Mouse (Mus musculus) hindbrain, embryonic 12.5 days (tissue): Measurements from ENCODE around the gene Ephb3. TPM values are rescaled to one million over a fixed set of nuclear protein-coding genes. Genes with fewer than 3 reads are reported as not detected.

ENCODE experiments used
- ATAC-seq: fragments of 200-750 bp; cut with Nextera tagmentation; 2 replicates; pipeline ENCODE4 v1.8.0; 2017; ENCODE audit warnings: moderate TSS enrichment; ENCODE audit not compliant: low FRiP score
- H3K27ac ChIP-seq: fragments of 300-500 bp; sonication (generic); 2 replicates; pipeline ENCODE4 v1.5.1; 2016; ENCODE audit warnings: mild to moderate bottlenecking
- H3K27me3 ChIP-seq: fragments of 300-500 bp; sonication (generic); 2 replicates; pipeline ENCODE4 v1.6.1; 2016; ENCODE audit warnings: mild to moderate bottlenecking
- H3K36me3 ChIP-seq: fragments of 300-500 bp; sonication (generic); 2 replicates; pipeline ENCODE4 v1.6.1; 2016; ENCODE audit warnings: mild to moderate bottlenecking
- H3K4me1 ChIP-seq: fragments of 300-500 bp; sonication (generic); 2 replicates; pipeline ENCODE4 v1.6.1; 2016
- H3K4me2 ChIP-seq: fragments of 300-500 bp; sonication (generic); replicated peaks from 2 replicates; pipeline ENCODE4 v1.6.1; 2016; ENCODE audit warnings: mild to moderate bottlenecking
- H3K4me3 ChIP-seq: fragments of 300-500 bp; sonication (generic); 2 replicates; pipeline ENCODE4 v1.5.1; 2016; ENCODE audit warnings: mild to moderate bottlenecking
- H3K9ac ChIP-seq: fragments of 300-500 bp; sonication (generic); 2 replicates; pipeline ENCODE4 v1.6.1; 2016; ENCODE audit warnings: mild to moderate bottlenecking, moderate library complexity
- H3K9me3 ChIP-seq: fragments of 300-500 bp; sonication (generic); replicated peaks from 2 replicates; pipeline ENCODE4 v1.6.1; 2016; ENCODE audit warnings: mild to moderate bottlenecking
- WGBS: fragments of 180-500 bp; shearing (Covaris S2); methylation state at CpG from one replicate; pipeline ENCODE4 v1.1.7; 2016; 5-methylcytosine and 5-hydroxymethylcytosine counted together
- polyA plus RNA-seq: library from polyadenylated mRNA; unstranded; fragments of >200 nt; fragmentation: Nextera tagmentation; extraction: Ambion mirVana; gene quantifications from 2 replicates; pipeline ENCODE4 v1.2.1, GENCODE M21; 2016

Ephb3 gene
- polyA plus RNA-seq, 1 experiment from 2014 or later, result 30.2 TPM

DNA sequence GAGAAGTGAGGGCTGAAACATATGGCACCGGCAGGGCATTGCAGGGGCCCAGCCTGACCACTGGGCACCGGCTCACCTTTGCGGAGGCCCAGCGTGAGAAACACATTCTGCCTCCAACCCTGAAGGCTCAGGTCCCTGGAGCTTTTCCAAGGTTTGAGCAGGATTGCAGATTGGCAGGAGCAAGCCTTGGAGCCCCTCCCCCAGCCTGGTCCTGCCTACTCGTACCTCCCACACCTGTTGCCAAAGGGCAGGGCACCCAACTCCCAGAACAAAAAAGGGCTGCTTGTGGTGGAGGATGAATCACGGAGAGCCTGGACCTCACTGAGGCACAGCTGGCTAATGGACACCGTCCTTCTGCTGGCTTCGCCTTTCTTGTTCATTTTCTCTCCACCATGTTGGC is 30.6 kb downstream of the Ephb3 start:
- H3K27ac ChIP-seq, result no peak overlapping the region

DNA sequence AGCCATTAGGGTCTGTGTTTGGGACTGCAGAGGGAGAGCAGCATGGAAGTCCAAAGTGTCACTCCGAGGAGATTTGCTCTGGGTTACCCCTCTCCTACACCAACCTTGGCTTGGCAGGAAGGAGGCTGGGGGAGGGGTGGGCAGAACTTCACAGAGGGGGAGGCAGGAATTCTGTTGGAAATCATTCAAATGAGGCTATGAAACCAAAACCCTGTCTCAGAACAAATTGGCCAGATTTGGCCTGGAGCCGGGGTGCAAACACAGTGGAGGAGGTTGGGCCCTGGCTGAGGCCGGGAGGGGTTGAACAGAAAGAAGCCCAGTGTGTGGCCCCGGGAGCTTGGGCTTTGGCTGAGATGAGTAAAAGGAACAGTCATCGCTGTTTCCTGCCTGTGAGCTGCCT is 34.2 kb downstream of the Ephb3 start:
- no peaks in the 10 kb centered on the region for H3K9me3 ChIP-seq
- H3K36me3 ChIP-seq, result no peaks in the 10 kb centered on the region
- no peak overlapping the region for H3K27ac ChIP-seq
- peaks cover 12% of the 10 kb centered on the region; the same call in 1 of the 2 replicates for H3K27me3 ChIP-seq
- peak; percentile 39; the same call in 1 of the 2 replicates for ATAC-seq
- no peak overlapping the region for H3K4me3 ChIP-seq
- H3K4me2 ChIP-seq, result no peak overlapping the region
- peaks cover 37% of the 10 kb centered on the region for H3K4me1 ChIP-seq
- WGBS, result 17% methylated on average over 5 of the region's 5 CpGs
- no peak overlapping the region for H3K9ac ChIP-seq

More for the DNA sequence above, 30.6 kb downstream of the Ephb3 start:
- H3K9ac ChIP-seq, result no peak overlapping the region
- peaks cover 3% of the 10 kb centered on the region; the same call in 1 of the 2 replicates for H3K27me3 ChIP-seq
- ATAC-seq, result no peak
- H3K9me3 ChIP-seq, result no peaks in the 10 kb centered on the region
- H3K4me3 ChIP-seq, result no peak overlapping the region
- peaks cover 19% of the 10 kb centered on the region for H3K4me1 ChIP-seq
- no peaks in the 10 kb centered on the region for H3K36me3 ChIP-seq
- 71% methylated on average over 8 of the region's 8 CpGs for WGBS
- H3K4me2 ChIP-seq, result no peak overlapping the region

DNA sequence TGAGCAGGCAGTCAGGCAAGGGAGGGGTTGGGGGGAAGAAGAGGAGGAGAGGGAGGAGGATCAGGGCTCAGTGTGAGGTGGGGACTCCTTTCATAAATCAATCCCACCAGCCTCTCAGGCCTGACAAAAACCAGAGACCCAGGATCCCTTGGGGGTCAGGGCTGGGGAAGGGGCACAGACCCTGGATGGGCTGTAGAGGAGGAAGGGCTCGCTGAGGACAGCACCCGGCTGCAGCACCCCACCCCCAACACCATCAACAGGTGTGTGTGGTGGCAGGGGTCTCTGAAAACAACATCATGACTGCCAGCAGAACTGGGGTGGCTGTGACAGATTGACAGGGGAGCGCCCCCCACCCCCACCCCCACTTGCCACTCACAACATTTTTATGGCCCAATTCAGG is 36.0 kb downstream of the Ephb3 start:
- peaks cover 40% of the 10 kb centered on the region for H3K4me1 ChIP-seq
- 64% methylated on average over 3 of the region's 3 CpGs for WGBS

GRCm38 (mm10) chr16:21241030-21241429 is 36.5 kb downstream of the Ephb3 start:
- no peak overlapping the region for H3K9ac ChIP-seq
- peaks cover 30% of the 10 kb centered on the region for H3K27me3 ChIP-seq
- H3K27ac ChIP-seq, result no peak overlapping the region
- no peaks in the 10 kb centered on the region for H3K36me3 ChIP-seq
- no peak for ATAC-seq
- no peaks in the 10 kb centered on the region for H3K9me3 ChIP-seq
- no peak overlapping the region for H3K4me2 ChIP-seq
- H3K4me3 ChIP-seq, result no peak overlapping the region
- H3K4me1 ChIP-seq, result peaks cover 43% of the 10 kb centered on the region

More for the DNA sequence above, 36.0 kb downstream of the Ephb3 start:
- Histone ChIP-seq H3K27ac (no peak overlapping the region), H3K4me2 (no peak overlapping the region), H3K36me3 (no peaks in the 10 kb centered on the region), H3K9me3 (no peaks in the 10 kb centered on the region), H3K27me3 (peaks cover 29% of the 10 kb centered on the region), H3K9ac (no peak overlapping the region), H3K4me3 (no peak overlapping the region)
- ATAC-seq, result no peak

- WGBS, result 27% methylated on average over 8 of the region's 8 CpGs
- H3K36me3 ChIP-seq, result no peaks in the 10 kb centered on the region
- H3K27me3 ChIP-seq, result peaks cover 45% of the 10 kb centered on the region
- no peak overlapping the region for H3K4me2 ChIP-seq
- H3K4me3 ChIP-seq, result no peak overlapping the region
- peaks cover 58% of the 10 kb centered on the region for H3K4me1 ChIP-seq
- H3K27ac ChIP-seq, result no peak overlapping the region
- no peak for ATAC-seq
- H3K9me3 ChIP-seq, result no peaks in the 10 kb centered on the region
- H3K9ac ChIP-seq, result no peak overlapping the region
Observed at GRCm38 (mm10) chr16:21242946-21243345, 38.4 kb downstream of the Ephb3 start.

- H3K4me3 ChIP-seq, result no peak overlapping the region
- peaks cover 60% of the 10 kb centered on the region for H3K27me3 ChIP-seq
- peaks cover 55% of the 10 kb centered on the region for H3K4me1 ChIP-seq
- WGBS, result 59% methylated on average over 3 of the region's 3 CpGs
- no peaks in the 10 kb centered on the region for H3K9me3 ChIP-seq
- ATAC-seq, result no peak
- no peak overlapping the region for H3K27ac ChIP-seq
- H3K4me2 ChIP-seq, result no peak overlapping the region
- H3K9ac ChIP-seq, result no peak overlapping the region
- H3K36me3 ChIP-seq, result no peaks in the 10 kb centered on the region
Observed at GRCm38 (mm10) chr16:21244803-21245202, 40.2 kb downstream of the Ephb3 start.

DNA sequence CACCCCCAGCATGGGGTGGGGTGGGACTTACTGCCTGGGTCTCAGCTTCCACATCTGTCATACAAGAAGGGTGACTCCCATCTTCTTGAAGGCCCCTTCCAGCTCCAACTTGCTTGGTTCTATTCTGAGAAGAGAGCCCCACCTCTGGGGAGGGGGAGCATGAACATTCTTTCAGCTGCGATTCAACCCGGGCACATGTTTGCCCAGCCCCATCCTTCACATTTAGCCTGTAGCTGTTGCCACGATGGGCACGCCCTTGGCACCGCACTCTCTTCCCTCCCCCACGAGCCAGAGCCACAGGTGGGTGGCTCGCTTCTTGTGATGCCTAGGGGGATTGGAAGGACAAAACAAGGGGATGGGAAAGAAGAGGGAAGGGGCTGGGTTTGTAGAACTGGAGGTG is 40.8 kb downstream of the Ephb3 start:
- Histone ChIP-seq H3K4me1 (peaks cover 50% of the 10 kb centered on the region), H3K4me3 (no peak overlapping the region), H3K4me2 (no peak overlapping the region), H3K9ac (no peak overlapping the region), H3K27ac (no peak overlapping the region), H3K9me3 (no peaks in the 10 kb centered on the region), H3K27me3 (peaks cover 65% of the 10 kb centered on the region), H3K36me3 (no peaks in the 10 kb centered on the region)
- no peak for ATAC-seq
- 11% methylated on average over 7 of the region's 7 CpGs for WGBS

- Histone ChIP-seq H3K4me3 (peak overlapping the region; percentile 43), H3K36me3 (no peaks in the 10 kb centered on the region), H3K27me3 (peaks cover 71% of the 10 kb centered on the region), H3K4me1 (peaks cover 44% of the 10 kb centered on the region), H3K9ac (peak overlapping the region; percentile 55), H3K27ac (peak overlapping the region; percentile 45; the same call in 1 of the 2 replicates), H3K9me3 (no peaks in the 10 kb centered on the region), H3K4me2 (peak overlapping the region; percentile 82)
- ATAC-seq, result peak; percentile 75
- WGBS, result under 1% methylated on average over 24 of the region's 29 CpGs
Observed at GRCm38 (mm10) chr16:21245931-21246390, 41.4 kb downstream of the Ephb3 start.

DNA sequence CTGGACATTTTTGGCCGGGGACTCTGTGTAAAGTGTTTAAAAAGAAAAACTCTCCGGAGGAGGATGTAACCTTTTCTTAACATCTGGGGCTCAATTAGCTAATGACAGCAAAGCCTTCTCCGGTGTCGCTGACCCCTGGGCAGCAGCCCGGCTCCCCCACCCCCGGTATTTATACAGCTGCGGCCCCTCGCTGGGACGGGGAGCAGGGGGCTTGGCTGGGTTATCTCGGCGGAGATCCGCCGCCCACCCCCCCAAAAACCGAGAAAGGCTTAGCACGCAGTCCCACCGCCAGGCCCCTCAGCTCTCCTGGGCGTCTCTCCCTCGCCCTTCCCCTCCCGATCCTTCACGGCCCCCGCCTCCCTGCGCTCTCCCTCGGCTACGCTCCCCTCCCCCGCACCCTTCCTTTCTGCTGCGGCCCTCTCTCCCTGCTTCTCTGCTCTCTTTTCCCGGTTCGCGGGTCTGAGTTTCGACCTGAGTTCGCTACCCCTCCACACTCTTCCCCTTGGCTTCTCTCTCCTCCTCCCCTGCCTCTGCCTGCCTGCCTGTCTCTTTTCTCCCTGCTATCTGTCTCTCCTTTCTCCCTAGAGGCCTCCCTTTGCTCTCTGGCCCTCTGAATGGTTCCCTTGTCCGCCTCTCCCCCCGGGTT is 42.0 kb downstream of the Ephb3 start:
- H3K4me3 ChIP-seq, result peak overlapping the region; percentile 43
- peak overlapping the region; percentile 55 for H3K9ac ChIP-seq
- peak overlapping the region; percentile 82 for H3K4me2 ChIP-seq
- peaks cover 75% of the 10 kb centered on the region for H3K27me3 ChIP-seq
- peak; percentile 55 for ATAC-seq
- 1% methylated on average over 32 of the region's 33 CpGs for WGBS
- no peaks in the 10 kb centered on the region for H3K9me3 ChIP-seq
- peaks cover 43% of the 10 kb centered on the region for H3K4me1 ChIP-seq
- peak overlapping the region; percentile 62 for H3K27ac ChIP-seq
- no peaks in the 10 kb centered on the region for H3K36me3 ChIP-seq

GRCm38 (mm10) chr16:21247037-21247432 is 42.5 kb downstream of the Ephb3 start:
- Histone ChIP-seq H3K27me3 (peaks cover 75% of the 10 kb centered on the region), H3K9ac (no peak overlapping the region), H3K4me3 (peak overlapping the region; percentile 43), H3K4me2 (peak overlapping the region; percentile 82), H3K4me1 (peaks cover 43% of the 10 kb centered on the region), H3K27ac (peak overlapping the region; percentile 62), H3K36me3 (no peaks in the 10 kb centered on the region), H3K9me3 (no peaks in the 10 kb centered on the region)
- ATAC-seq, result no peak; the same call in 1 of the 2 replicates
- WGBS, result 1% methylated on average over 4 of the region's 4 CpGs

DNA sequence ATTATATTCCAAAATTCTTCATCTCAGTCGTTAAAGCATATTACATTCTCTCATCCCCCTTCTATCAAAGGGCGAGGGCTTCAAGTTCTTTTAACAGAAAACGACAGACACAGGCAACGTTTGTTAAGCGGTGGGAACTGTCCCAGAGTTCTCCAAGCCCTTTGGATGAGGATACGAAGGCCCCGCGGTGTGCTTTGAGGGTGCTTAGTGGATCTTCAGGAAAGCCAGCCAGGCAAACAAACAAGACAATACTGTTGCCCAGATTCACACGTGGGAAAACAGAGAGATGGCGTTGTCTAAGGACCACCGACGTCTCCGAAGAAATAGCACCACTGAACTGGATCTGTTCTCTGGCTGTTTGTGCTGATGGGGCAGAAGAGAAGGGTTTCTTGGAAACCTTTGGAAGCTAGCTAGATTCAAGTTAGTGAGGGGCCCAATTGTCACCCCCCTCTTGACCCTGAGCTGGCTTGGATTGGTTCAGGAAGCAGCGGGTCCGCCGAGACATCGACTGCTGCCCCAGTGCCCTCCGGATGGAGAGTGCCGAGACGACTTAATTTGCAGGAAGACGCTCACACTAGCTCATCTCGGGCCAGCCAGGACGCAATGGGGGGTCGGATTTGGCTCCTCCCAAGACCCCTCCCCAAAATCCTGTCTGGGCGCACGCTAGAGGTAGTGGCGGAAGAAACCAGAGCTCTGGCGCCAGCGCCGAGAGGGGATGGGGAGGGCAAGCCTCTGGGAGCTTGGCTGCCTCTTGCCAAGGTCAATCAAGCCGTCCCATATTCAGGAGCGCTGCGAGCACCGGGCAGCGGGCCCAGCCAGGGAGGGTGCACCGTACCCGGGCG is 43.5 kb downstream of the Ephb3 start:
- no peak overlapping the region for H3K27ac ChIP-seq
- H3K4me2 ChIP-seq, result peak overlapping the region; percentile 64
- 2% methylated on average over 38 of the region's 38 CpGs for WGBS
- no peak for ATAC-seq
- no peaks in the 10 kb centered on the region for H3K9me3 ChIP-seq
- peaks cover 38% of the 10 kb centered on the region for H3K4me1 ChIP-seq
- H3K27me3 ChIP-seq, result peaks cover 71% of the 10 kb centered on the region
- peak overlapping the region; percentile 36 for H3K4me3 ChIP-seq
- peak overlapping the region; percentile 44; the same call in 1 of the 2 replicates for H3K9ac ChIP-seq
- no peaks in the 10 kb centered on the region for H3K36me3 ChIP-seq

GRCm38 (mm10) chr16:21248713-21249531 is 44.4 kb downstream of the Ephb3 start:
- peak overlapping the region; percentile 64 for H3K4me2 ChIP-seq
- H3K4me3 ChIP-seq, result peak overlapping the region; percentile 36
- H3K9ac ChIP-seq, result peak overlapping the region; percentile 44; the same call in 1 of the 2 replicates
- no peaks in the 10 kb centered on the region for H3K9me3 ChIP-seq
- no peaks in the 10 kb centered on the region for H3K36me3 ChIP-seq
- WGBS, result 4% methylated on average over 39 of the region's 39 CpGs
- H3K27me3 ChIP-seq, result peaks cover 65% of the 10 kb centered on the region
- H3K27ac ChIP-seq, result no peak overlapping the region
- H3K4me1 ChIP-seq, result peaks cover 34% of the 10 kb centered on the region
- no peak for ATAC-seq
